Mouse (Mus musculus): ENCODE measurements around the gene Thy1. TPM values are rescaled to one million over a fixed set of nuclear protein-coding genes. Genes with fewer than 3 reads are reported as not detected.

The Thy1 gene
- total RNA-seq (2021), result 10 to 100 TPM in 1 of 2 experiments, 1 to 10 TPM in 1; 6.6 to 15.5 TPM
- polyA plus RNA-seq (2012; rRNA removed), result 32.3 and 42.7 TPM in 2 replicates
- long read RNA-seq, partial matches to known transcripts, result 1 of 2 reads
- long read RNA-seq, other reads (novel, unspliced or antisense), result 0 of 2 reads

- peak within 1 kb of the TSS; percentile 37 for H3K4me3 ChIP-seq
Measured at GRCm38 (mm10) chr9:44042836-44043707, at the start of gene Thy1. Thy1 (plus strand) TSS chr9:44043384.

GRCm38 (mm10) chr9:43997681-43998080, 45.5 kb upstream of the Thy1 start:
- WGBS, result 72% methylated on average over 2 of the region's 2 CpGs
- no peak overlapping the region; the same call in 1 of the 2 replicates for H3K27ac ChIP-seq
- intact Hi-C loops (cut with DNase I), result no loop called here

More at GRCm38 (mm10) chr9:44042836-44043707, at the start of gene Thy1:
- H3K27ac ChIP-seq, result peak within 1 kb of the TSS; percentile 33
- TF ChIP-seq POLR2A (IDR thresholded peaks at IDR 0.05; ENCODE audit: insufficient read depth, low read depth, low read length), result 0 out of 2 replicates have a peak, but pooled peaks have one; percentile 35
- TF ChIP-seq EP300 (IDR thresholded peaks at IDR 0.05; ENCODE audit: insufficient read depth, low read depth, low read length), result no peak
- intact Hi-C loops (cut with DNase I), result no loop called here
- DNase-seq, result peak; percentile 48 to 57
- peak within 1 kb of the TSS; percentile 21; the same call in 1 of the 2 replicates for H3K9ac ChIP-seq (ENCODE audit: low read depth, low read length)
- H3K4me1 ChIP-seq (ENCODE audit: control insufficient read depth, insufficient read depth, low read length), result no peaks in the 10 kb centered on the region
- no peaks in the 10 kb centered on the region for H3K79me2 ChIP-seq (replicated peaks; ENCODE audit: control insufficient read depth, insufficient read depth, low read length)
- peaks cover 5% of the 10 kb centered on the region; the same call in 1 of the 2 replicates for H3K27me3 ChIP-seq (ENCODE audit: control insufficient read depth, insufficient read depth, low read length)
- WGBS, result 4% methylated on average over 30 of the region's 30 CpGs
- no peaks in the 10 kb centered on the region for H3K36me3 ChIP-seq (ENCODE audit: control insufficient read depth, insufficient read depth, low read length)

GRCm38 (mm10) chr9:43998851-43999250, 44.3 kb upstream of the Thy1 start:
- peak overlapping the region; percentile 58 for H3K27ac ChIP-seq

More at GRCm38 (mm10) chr9:43997681-43998080, 45.5 kb upstream of the Thy1 start:
- Histone ChIP-seq H3K27me3 (ENCODE audit: control insufficient read depth, insufficient read depth, low read length) (no peaks in the 10 kb centered on the region), H3K4me3 (no peak overlapping the region), H3K4me1 (ENCODE audit: control insufficient read depth, insufficient read depth, low read length) (peaks cover 9% of the 10 kb centered on the region), H3K9ac (ENCODE audit: low read depth, low read length) (no peak overlapping the region), H3K79me2 (replicated peaks; ENCODE audit: control insufficient read depth, insufficient read depth, low read length) (no peaks in the 10 kb centered on the region), H3K36me3 (ENCODE audit: control insufficient read depth, insufficient read depth, low read length) (no peaks in the 10 kb centered on the region)
- no peak for TF ChIP-seq POLR2A (IDR thresholded peaks at IDR 0.05; ENCODE audit: insufficient read depth, low read depth, low read length)
- no peak for TF ChIP-seq EP300 (IDR thresholded peaks at IDR 0.05; ENCODE audit: insufficient read depth, low read depth, low read length)
- no peak for TF ChIP-seq CTCF (IDR thresholded peaks at IDR 0.05)
- no peak for DNase-seq

GRCm38 (mm10) chr9:44004362-44004761, 38.8 kb upstream of the Thy1 start:
- Histone ChIP-seq H3K27ac (no peak overlapping the region), H3K4me3 (no peak overlapping the region), H3K36me3 (ENCODE audit: control insufficient read depth, insufficient read depth, low read length) (no peaks in the 10 kb centered on the region), H3K27me3 (ENCODE audit: control insufficient read depth, insufficient read depth, low read length) (no peaks in the 10 kb centered on the region; the same call in 1 of the 2 replicates), H3K9ac (ENCODE audit: low read depth, low read length) (no peak overlapping the region), H3K4me1 (ENCODE audit: control insufficient read depth, insufficient read depth, low read length) (no peaks in the 10 kb centered on the region), H3K79me2 (replicated peaks; ENCODE audit: control insufficient read depth, insufficient read depth, low read length) (no peaks in the 10 kb centered on the region)
- intact Hi-C loops (cut with DNase I), result no loop called here
- WGBS, result 49% methylated on average over 3 of the region's 3 CpGs
- DNase-seq, result no peak
- no peak for TF ChIP-seq EP300 (IDR thresholded peaks at IDR 0.05; ENCODE audit: insufficient read depth, low read depth, low read length)
- no peak for TF ChIP-seq POLR2A (IDR thresholded peaks at IDR 0.05; ENCODE audit: insufficient read depth, low read depth, low read length)
- TF ChIP-seq CTCF (IDR thresholded peaks at IDR 0.05), result no peak

More at GRCm38 (mm10) chr9:43998851-43999250, 44.3 kb upstream of the Thy1 start:
- Histone ChIP-seq H3K9ac (ENCODE audit: low read depth, low read length) (no peak overlapping the region), H3K4me3 (no peak overlapping the region), H3K4me1 (ENCODE audit: control insufficient read depth, insufficient read depth, low read length) (peaks cover 2% of the 10 kb centered on the region), H3K27me3 (ENCODE audit: control insufficient read depth, insufficient read depth, low read length) (no peaks in the 10 kb centered on the region), H3K36me3 (ENCODE audit: control insufficient read depth, insufficient read depth, low read length) (no peaks in the 10 kb centered on the region), H3K79me2 (replicated peaks; ENCODE audit: control insufficient read depth, insufficient read depth, low read length) (no peaks in the 10 kb centered on the region)
- no peak for DNase-seq
- TF ChIP-seq EP300 (IDR thresholded peaks at IDR 0.05; ENCODE audit: insufficient read depth, low read depth, low read length) (no peak), CTCF (IDR thresholded peaks at IDR 0.05) (no peak), POLR2A (IDR thresholded peaks at IDR 0.05; ENCODE audit: insufficient read depth, low read depth, low read length) (no peak)
- 62% methylated on average over 4 of the region's 4 CpGs for WGBS
- intact Hi-C loops (cut with DNase I), result no loop called here

- H3K9ac ChIP-seq (ENCODE audit: low read depth, low read length), result no peak overlapping the region
- DNase-seq, result no peak
- TF ChIP-seq CTCF (IDR thresholded peaks at IDR 0.05) (no peak), EP300 (IDR thresholded peaks at IDR 0.05; ENCODE audit: insufficient read depth, low read depth, low read length) (no peak), POLR2A (IDR thresholded peaks at IDR 0.05; ENCODE audit: insufficient read depth, low read depth, low read length) (no peak)
- no peaks in the 10 kb centered on the region; the same call in 1 of the 2 replicates for H3K27me3 ChIP-seq (ENCODE audit: control insufficient read depth, insufficient read depth, low read length)
- no peaks in the 10 kb centered on the region for H3K79me2 ChIP-seq (replicated peaks; ENCODE audit: control insufficient read depth, insufficient read depth, low read length)
- intact Hi-C loops (cut with DNase I), result no loop called here
- H3K4me3 ChIP-seq, result no peak overlapping the region
- WGBS, result 80% methylated on average over 3 of the region's 3 CpGs
- H3K36me3 ChIP-seq (ENCODE audit: control insufficient read depth, insufficient read depth, low read length), result no peaks in the 10 kb centered on the region
- H3K27ac ChIP-seq, result no peak overlapping the region
- no peaks in the 10 kb centered on the region for H3K4me1 ChIP-seq (ENCODE audit: control insufficient read depth, insufficient read depth, low read length)
Measured at GRCm38 (mm10) chr9:44005305-44005704, 37.9 kb upstream of the Thy1 start.
